Mouse (Mus musculus): ENCODE measurements around the gene Olfr612. TPM values are rescaled to one million over a fixed set of nuclear protein-coding genes. Genes with fewer than 3 reads are reported as not detected.
"Not testable (repeated sequence)": the region's sequence is repeated elsewhere in the genome, so short reads cannot be mapped to it uniquely, and the experiment has no call there.

The Olfr612 gene
- not detected for polyA plus RNA-seq (2012; fragmentation: generic; extraction: Trizol)
- long read RNA-seq, experiment 1, result 0 reads
- long read RNA-seq, experiment 2, result 0 reads

GRCm38 (mm10) chr7:103542617-103543016, at the start of gene Olfr612:
Olfr612 (minus strand) TSS chr7:103542717.
- H3K36me3 ChIP-seq (ENCODE audit: control insufficient read depth, insufficient read depth); H3K79me2 ChIP-seq (ENCODE audit: control insufficient read depth, insufficient read depth); H3ac ChIP-seq (ENCODE audit: control insufficient read depth, insufficient read length, low read depth); H3K27me3 ChIP-seq (ENCODE audit: control insufficient read depth, insufficient read depth, insufficient read length); H3K4me3 ChIP-seq (ENCODE audit: insufficient read depth, poor library complexity, severe bottlenecking); H3K79me3 ChIP-seq (ENCODE audit: low read depth): not testable (repeated sequence)

GRCm38 (mm10) chr7:103589803-103590202, 47.3 kb upstream of the Olfr612 start, which contains the start of gene Olfr618:
Olfr618 (plus strand) TSS chr7:103590103.
- Histone ChIP-seq H3K4me3 (ENCODE audit: insufficient read depth, poor library complexity, severe bottlenecking) (no peak within 1 kb of the TSS), H3K79me2 (ENCODE audit: control insufficient read depth, insufficient read depth) (no peaks in the 10 kb centered on the region), H3K36me3 (ENCODE audit: control insufficient read depth, insufficient read depth) (no peaks in the 10 kb centered on the region), H3K79me3 (ENCODE audit: low read depth) (no peaks in the 10 kb centered on the region), H3ac (ENCODE audit: control insufficient read depth, insufficient read length, low read depth) (no peak within 1 kb of the TSS), H3K27me3 (ENCODE audit: control insufficient read depth, insufficient read depth, insufficient read length) (no peaks in the 10 kb centered on the region)
- no peak for TF ChIP-seq CTCF (IDR thresholded peaks at IDR 0.05; ENCODE audit: control insufficient read depth, insufficient read depth, insufficient read length)
- no peak for TF ChIP-seq CEBPB (IDR thresholded peaks at IDR 0.05; ENCODE audit: low read depth)
- TF ChIP-seq MYOG (IDR thresholded peaks at IDR 0.05; ENCODE audit: control insufficient read depth, extremely low read depth, insufficient read length), result no peak
- TF ChIP-seq USF1 (IDR thresholded peaks at IDR 0.05; ENCODE audit: low read depth), result no peak
- TF ChIP-seq MAX (IDR thresholded peaks at IDR 0.05), result no peak
- TF ChIP-seq MYOD1 (IDR thresholded peaks at IDR 0.05; ENCODE audit: control insufficient read depth, insufficient read length, low read depth), result no peak
- no peak for TF ChIP-seq FOSL1 (IDR thresholded peaks at IDR 0.05; ENCODE audit: insufficient read depth, low read length, poor library complexity, severe bottlenecking)

GRCm38 (mm10) chr7:103572761-103573160, 30.2 kb upstream of the Olfr612 start, which contains the start of gene Olfr617:
Olfr617 (plus strand) TSS chr7:103573061.
- no peaks in the 10 kb centered on the region for H3K36me3 ChIP-seq (ENCODE audit: control insufficient read depth, insufficient read depth)
- no peaks in the 10 kb centered on the region for H3K27me3 ChIP-seq (ENCODE audit: control insufficient read depth, insufficient read depth, insufficient read length)
- H3ac ChIP-seq (ENCODE audit: control insufficient read depth, insufficient read length, low read depth), result no peak within 1 kb of the TSS
- H3K79me3 ChIP-seq (ENCODE audit: low read depth), result no peaks in the 10 kb centered on the region
- H3K4me3 ChIP-seq (ENCODE audit: insufficient read depth, poor library complexity, severe bottlenecking), result no peak within 1 kb of the TSS
- TF ChIP-seq CEBPB (IDR thresholded peaks at IDR 0.05; ENCODE audit: low read depth) (no peak), USF1 (IDR thresholded peaks at IDR 0.05; ENCODE audit: low read depth) (no peak), CTCF (IDR thresholded peaks at IDR 0.05; ENCODE audit: control insufficient read depth, insufficient read depth, insufficient read length) (no peak), MAX (IDR thresholded peaks at IDR 0.05) (no peak), MYOG (IDR thresholded peaks at IDR 0.05; ENCODE audit: control insufficient read depth, extremely low read depth, insufficient read length) (no peak), FOSL1 (IDR thresholded peaks at IDR 0.05; ENCODE audit: insufficient read depth, low read length, poor library complexity, severe bottlenecking) (no peak), MYOD1 (IDR thresholded peaks at IDR 0.05; ENCODE audit: control insufficient read depth, insufficient read length, low read depth) (no peak)
- H3K79me2 ChIP-seq (ENCODE audit: control insufficient read depth, insufficient read depth), result no peaks in the 10 kb centered on the region

- no peaks in the 10 kb centered on the region for H3K27me3 ChIP-seq (ENCODE audit: control insufficient read depth, insufficient read depth, insufficient read length)
- H3K79me2 ChIP-seq (ENCODE audit: control insufficient read depth, insufficient read depth), result no peaks in the 10 kb centered on the region
- TF ChIP-seq MAX (IDR thresholded peaks at IDR 0.05), result no peak
- TF ChIP-seq MYOG (IDR thresholded peaks at IDR 0.05; ENCODE audit: control insufficient read depth, extremely low read depth, insufficient read length), result no peak
- TF ChIP-seq MYOD1 (IDR thresholded peaks at IDR 0.05; ENCODE audit: control insufficient read depth, insufficient read length, low read depth), result no peak
- no peak for TF ChIP-seq FOSL1 (IDR thresholded peaks at IDR 0.05; ENCODE audit: insufficient read depth, low read length, poor library complexity, severe bottlenecking)
- no peak for TF ChIP-seq CEBPB (IDR thresholded peaks at IDR 0.05; ENCODE audit: low read depth)
- no peak for TF ChIP-seq CTCF (IDR thresholded peaks at IDR 0.05; ENCODE audit: control insufficient read depth, insufficient read depth, insufficient read length)
- no peak within 1 kb of the TSS for H3K4me3 ChIP-seq (ENCODE audit: insufficient read depth, poor library complexity, severe bottlenecking)
- H3K36me3 ChIP-seq (ENCODE audit: control insufficient read depth, insufficient read depth), result no peaks in the 10 kb centered on the region
- H3K79me3 ChIP-seq (ENCODE audit: low read depth), result no peaks in the 10 kb centered on the region
- H3ac ChIP-seq (ENCODE audit: control insufficient read depth, insufficient read length, low read depth), result no peak within 1 kb of the TSS
Measured at GRCm38 (mm10) chr7:103569043-103569442, 26.5 kb upstream of the Olfr612 start, which contains the start of gene Olfr616. Olfr616 (minus strand) TSS chr7:103569143.

GRCm38 (mm10) chr7:103555779-103556178, 13.3 kb upstream of the Olfr612 start, which contains the start of gene Olfr615:
Olfr615 (plus strand) TSS chr7:103556079.
- Histone ChIP-seq H3K4me3 (ENCODE audit: insufficient read depth, poor library complexity, severe bottlenecking) (no peak within 1 kb of the TSS), H3K36me3 (ENCODE audit: control insufficient read depth, insufficient read depth) (no peaks in the 10 kb centered on the region), H3K79me2 (ENCODE audit: control insufficient read depth, insufficient read depth) (no peaks in the 10 kb centered on the region), H3ac (ENCODE audit: control insufficient read depth, insufficient read length, low read depth) (no peak within 1 kb of the TSS), H3K79me3 (ENCODE audit: low read depth) (no peaks in the 10 kb centered on the region), H3K27me3 (ENCODE audit: control insufficient read depth, insufficient read depth, insufficient read length) (no peaks in the 10 kb centered on the region)
- TF ChIP-seq CTCF (IDR thresholded peaks at IDR 0.05; ENCODE audit: control insufficient read depth, insufficient read depth, insufficient read length), result no peak
- TF ChIP-seq MAX (IDR thresholded peaks at IDR 0.05), result no peak
- no peak for TF ChIP-seq FOSL1 (IDR thresholded peaks at IDR 0.05; ENCODE audit: insufficient read depth, low read length, poor library complexity, severe bottlenecking)
- TF ChIP-seq MYOG (IDR thresholded peaks at IDR 0.05; ENCODE audit: control insufficient read depth, extremely low read depth, insufficient read length), result no peak
- no peak for TF ChIP-seq MYOD1 (IDR thresholded peaks at IDR 0.05; ENCODE audit: control insufficient read depth, insufficient read length, low read depth)
- TF ChIP-seq USF1 (IDR thresholded peaks at IDR 0.05; ENCODE audit: low read depth), result no peak
- TF ChIP-seq CEBPB (IDR thresholded peaks at IDR 0.05; ENCODE audit: low read depth), result no peak

GRCm38 (mm10) chr7:103547774-103548173, 5.3 kb upstream of the Olfr612 start, which contains the start of gene Olfr613:
Olfr613 (plus strand) TSS chr7:103548074.
- Histone ChIP-seq H3K79me2 (ENCODE audit: control insufficient read depth, insufficient read depth) (no peaks in the 10 kb centered on the region), H3K27me3 (ENCODE audit: control insufficient read depth, insufficient read depth, insufficient read length) (no peaks in the 10 kb centered on the region), H3K4me3 (ENCODE audit: insufficient read depth, poor library complexity, severe bottlenecking) (no peak within 1 kb of the TSS), H3ac (ENCODE audit: control insufficient read depth, insufficient read length, low read depth) (no peak within 1 kb of the TSS), H3K36me3 (ENCODE audit: control insufficient read depth, insufficient read depth) (no peaks in the 10 kb centered on the region), H3K79me3 (ENCODE audit: low read depth) (no peaks in the 10 kb centered on the region)
- TF ChIP-seq FOSL1 (IDR thresholded peaks at IDR 0.05; ENCODE audit: insufficient read depth, low read length, poor library complexity, severe bottlenecking) (no peak), MYOD1 (IDR thresholded peaks at IDR 0.05; ENCODE audit: control insufficient read depth, insufficient read length, low read depth) (no peak), MAX (IDR thresholded peaks at IDR 0.05) (no peak), USF1 (IDR thresholded peaks at IDR 0.05; ENCODE audit: low read depth) (no peak), MYOG (IDR thresholded peaks at IDR 0.05; ENCODE audit: control insufficient read depth, extremely low read depth, insufficient read length) (no peak), CTCF (IDR thresholded peaks at IDR 0.05; ENCODE audit: control insufficient read depth, insufficient read depth, insufficient read length) (no peak), CEBPB (IDR thresholded peaks at IDR 0.05; ENCODE audit: low read depth) (no peak)

- H3K27me3 ChIP-seq (ENCODE audit: control insufficient read depth, insufficient read depth, insufficient read length); H3K79me2 ChIP-seq (ENCODE audit: control insufficient read depth, insufficient read depth); H3K36me3 ChIP-seq (ENCODE audit: control insufficient read depth, insufficient read depth); H3K4me3 ChIP-seq (ENCODE audit: insufficient read depth, poor library complexity, severe bottlenecking); H3ac ChIP-seq (ENCODE audit: control insufficient read depth, insufficient read length, low read depth); H3K79me3 ChIP-seq (ENCODE audit: low read depth): not testable (repeated sequence)
Measured at GRCm38 (mm10) chr7:103520746-103521145, 21.8 kb downstream of the Olfr612 start, which contains the start of gene Olfr611. Olfr611 (minus strand) TSS chr7:103520846.

Measured in C2C12 (cell line).